Mouse (Mus musculus) liver, adult 2 months (tissue): ENCODE measurements around the gene Gm20388. TPM values are rescaled to one million over a fixed set of nuclear protein-coding genes. Genes with fewer than 3 reads are reported as not detected.
A peak's percentile ranks its signal among the peaks of the same experiment; 100 is the strongest.

ENCODE experiments used
- DNase-seq: peaks from one replicate; pipeline ENCODE4 v3.0.0-alpha.2; 2011; ENCODE audit warnings: low read depth, low spot score; ENCODE audit errors: extremely low read depth
- H3K27ac ChIP-seq: fragments of 200-500 bp; replicated peaks from 2 replicates; pipeline ENCODE4 v1.5.1; 2012; ENCODE audit warnings: low read depth, mild to moderate bottlenecking, control low read depth, inconsistent platforms, low read length; ENCODE audit not compliant: insufficient read depth
- H3K27me3 ChIP-seq: fragments of 200-500 bp; 2 replicates; pipeline ENCODE4 v1.6.1; 2012; ENCODE audit warnings: mild to moderate bottlenecking, moderate library complexity, low read length, inconsistent platforms; ENCODE audit not compliant: control insufficient read depth, insufficient read depth
- H3K36me3 ChIP-seq: fragments of 200-500 bp; 2 replicates; pipeline ENCODE4 v1.6.1; 2012; ENCODE audit warnings: low read length, inconsistent platforms; ENCODE audit not compliant: control insufficient read depth, insufficient read depth
- H3K4me1 ChIP-seq: fragments of 200-500 bp; 2 replicates; pipeline ENCODE4 v1.6.1; 2011; ENCODE audit warnings: low read length; ENCODE audit not compliant: control insufficient read depth, insufficient read depth
- H3K4me3 ChIP-seq: fragments of 200-500 bp; 2 replicates; pipeline ENCODE4 v1.5.1; 2011; ENCODE audit warnings: low read depth, mild to moderate bottlenecking, control low read depth, low read length, moderate library complexity; ENCODE audit not compliant: insufficient read depth
- H3K79me2 ChIP-seq: fragments of 200-500 bp; 2 replicates; pipeline ENCODE4 v1.6.1; 2012; ENCODE audit warnings: inconsistent platforms, mild to moderate bottlenecking, low read length, moderate library complexity; ENCODE audit not compliant: control insufficient read depth, insufficient read depth
- H3K9ac ChIP-seq: fragments of 200-500 bp; 2 replicates; pipeline ENCODE4 v1.6.1; 2012; ENCODE audit warnings: low read depth, mild to moderate bottlenecking, control low read depth, inconsistent platforms, low read length
- CTCF ChIP-seq: fragments of 200-500 bp; IDR thresholded peaks from 2 replicates; pipeline ENCODE4 v1.5.1; 2011; ENCODE audit warnings: low read depth, low read length, control low read depth
- POLR2A ChIP-seq: fragments of 200-500 bp; IDR thresholded peaks from 2 replicates; pipeline ENCODE4 v1.6.1; 2011; ENCODE audit warnings: low read length, control low read depth; ENCODE audit not compliant: insufficient read depth; ENCODE audit errors: extremely low read depth
- WGBS: fragments of 180-500 bp; shearing (Covaris S2); methylation state at CpG from one replicate; pipeline ENCODE4 v1.1.7; 2018; 5-methylcytosine and 5-hydroxymethylcytosine counted together
- polyA plus RNA-seq: library from polyadenylated mRNA; depleted of rRNA; stranded (reverse); fragments of >200 nt; gene quantifications from 2 replicates; pipeline ENCODE4 v1.2.3, GENCODE M21; 2012
- total RNA-seq: library from RNA; depleted of rRNA; stranded (reverse); fragments of >200 nt; gene quantifications from 2 replicates; pipeline ENCODE4 v1.2.3, GENCODE M21; 2014

The Gm20388 gene
- total and polyA plus RNA-seq, 2 experiments, result 6.4 to 19.9 TPM

DNA sequence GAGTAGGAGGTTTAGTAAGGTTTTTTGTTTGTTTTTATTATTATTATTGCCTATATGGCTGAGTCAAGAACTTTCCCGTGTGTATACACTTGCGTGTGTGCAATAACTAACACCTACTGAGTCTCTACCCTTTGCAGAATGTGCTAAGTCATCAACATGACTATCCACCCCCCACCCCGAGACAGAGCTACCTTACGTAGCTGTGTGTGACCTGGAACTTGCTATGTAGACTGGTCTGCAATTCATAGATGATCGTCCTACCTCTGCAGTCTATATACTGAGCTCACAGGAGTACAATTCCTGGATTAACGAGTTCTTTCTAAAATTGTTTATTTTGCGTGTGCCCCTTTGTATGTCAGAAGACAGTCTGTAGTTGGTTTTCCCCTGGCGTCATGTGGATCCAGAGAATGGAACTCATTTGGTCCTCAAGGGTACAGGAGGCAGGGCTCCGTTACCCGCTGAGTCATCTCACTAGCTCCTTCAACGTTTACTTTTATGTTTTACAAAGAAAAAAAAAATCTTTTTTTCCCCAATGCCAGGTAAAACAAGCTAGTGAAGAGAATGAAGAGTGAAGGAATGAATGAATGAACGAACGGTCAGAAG lies 596 bp upstream of the Gm20388 start, which contains the start of gene Usp10:
Gene Usp10 (plus strand): TSS at position 417 of the 603 bp plus-strand sequence.
- Histone ChIP-seq H3K4me1 (peaks cover 20% of the 10 kb centered on the region), H3K36me3 (no peaks in the 10 kb centered on the region), H3K79me2 (peaks cover 29% of the 10 kb centered on the region), H3K27ac (peak within 1 kb of the TSS; percentile 89), H3K4me3 (peak within 1 kb of the TSS; percentile 87), H3K9ac (peak within 1 kb of the TSS; percentile 99), H3K27me3 (no peaks in the 10 kb centered on the region)
- WGBS, result 27% methylated on average over 13 of the region's 13 CpGs
- DNase-seq, result no peak
- TF ChIP-seq POLR2A (no peak), CTCF (no peak)

DNA sequence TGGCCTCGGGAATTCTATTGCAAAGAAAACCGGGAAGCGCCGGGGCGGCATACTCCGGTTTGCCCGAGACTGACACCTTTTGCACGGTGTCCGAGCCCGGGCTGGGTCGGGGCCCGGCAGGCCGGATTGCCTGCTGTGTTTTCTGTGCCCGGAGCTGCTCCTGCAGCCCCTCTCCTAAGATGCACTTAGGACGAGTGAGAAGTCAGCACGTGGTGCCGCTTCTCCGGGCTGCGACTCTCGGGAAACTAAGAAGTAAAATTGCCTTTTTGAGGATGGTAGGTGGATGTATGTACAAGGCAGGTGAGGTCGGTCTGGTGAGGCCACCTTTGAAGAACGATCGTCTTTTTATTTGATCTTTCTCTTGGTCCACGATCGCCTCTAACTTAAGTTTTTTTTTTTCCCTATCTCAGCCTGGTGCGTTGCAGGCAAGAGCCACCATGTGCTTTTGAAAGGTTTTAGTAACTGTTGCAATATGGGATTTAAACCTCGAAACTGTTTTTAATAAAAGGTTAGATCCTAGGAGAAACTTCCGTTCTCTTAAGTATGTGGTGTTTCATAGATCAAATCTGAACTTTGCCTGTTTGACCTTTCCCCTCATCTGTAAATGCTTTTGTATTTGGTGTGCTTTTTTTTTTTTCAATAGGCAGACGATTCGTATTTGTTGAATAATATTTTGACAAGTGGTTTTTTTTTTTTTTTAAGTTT lies 769 bp downstream of the Gm20388 start:
- Histone ChIP-seq H3K9ac (peak overlapping the region; percentile 99), H3K4me1 (peaks cover 28% of the 10 kb centered on the region), H3K79me2 (peaks cover 31% of the 10 kb centered on the region), H3K4me3 (peak overlapping the region; percentile 87), H3K27ac (peak overlapping the region; percentile 89), H3K36me3 (no peaks in the 10 kb centered on the region), H3K27me3 (no peaks in the 10 kb centered on the region)
- peak; percentile 88 for DNase-seq
- WGBS, result 2% methylated on average over 30 of the region's 30 CpGs
- TF ChIP-seq POLR2A (0 out of 2 replicates have a peak, but pooled peaks have one; percentile 8), CTCF (no peak)

DNA sequence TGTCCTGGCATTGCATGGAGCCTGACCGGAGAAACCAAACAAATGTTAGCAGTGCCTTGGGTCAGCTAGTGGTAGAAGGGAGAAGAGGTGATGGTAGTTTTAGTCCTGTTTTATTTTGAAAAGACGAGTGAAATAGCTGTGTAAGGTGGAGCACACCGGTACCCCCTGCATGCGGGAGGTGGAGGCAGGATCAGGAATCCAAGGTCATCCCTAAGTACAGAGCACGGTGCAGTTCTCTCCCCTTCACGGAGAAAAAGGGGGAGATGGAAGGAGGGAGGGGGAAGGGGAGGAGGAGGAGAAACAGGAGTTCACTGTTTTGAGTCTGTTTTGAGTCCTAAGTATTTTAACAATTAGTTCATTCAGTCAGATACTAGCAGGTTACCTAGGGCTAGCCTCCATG lies 2.0 kb downstream of the Gm20388 start:
- no peak for TF ChIP-seq POLR2A
- TF ChIP-seq CTCF, result no peak
- no peaks in the 10 kb centered on the region for H3K27me3 ChIP-seq
- peak overlapping the region; percentile 58 for H3K9ac ChIP-seq
- peak overlapping the region; percentile 9 for H3K4me3 ChIP-seq
- peaks cover 43% of the 10 kb centered on the region for H3K79me2 ChIP-seq
- peaks cover 35% of the 10 kb centered on the region for H3K4me1 ChIP-seq
- peak overlapping the region; percentile 80 for H3K27ac ChIP-seq
- DNase-seq, result no peak
- WGBS, result 20% methylated on average over 6 of the region's 6 CpGs
- H3K36me3 ChIP-seq, result no peaks in the 10 kb centered on the region

DNA sequence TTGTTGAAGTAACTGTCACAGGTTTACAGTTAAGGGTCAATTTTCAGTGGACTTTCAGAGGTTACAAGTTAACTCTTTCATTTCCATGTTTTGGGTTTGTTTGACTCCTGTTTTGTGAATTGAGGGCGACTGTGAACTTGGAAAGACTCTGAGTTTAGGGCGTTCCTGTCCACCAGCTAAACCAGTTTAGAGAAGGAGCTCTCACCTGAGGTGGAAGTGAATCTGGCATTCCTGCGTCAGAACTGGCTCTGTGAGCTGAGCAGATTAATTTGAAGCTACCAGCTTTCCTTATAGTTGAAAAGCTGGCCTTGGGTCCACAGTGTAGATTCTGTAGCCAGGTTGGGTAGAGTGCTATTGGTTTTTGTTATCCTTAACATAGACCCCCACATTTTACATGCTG lies 2.5 kb downstream of the Gm20388 start:
- Histone ChIP-seq H3K9ac (peak overlapping the region; percentile 36; the same call in 1 of the 2 replicates), H3K4me1 (peaks cover 39% of the 10 kb centered on the region), H3K27ac (peak overlapping the region; percentile 80), H3K27me3 (no peaks in the 10 kb centered on the region), H3K79me2 (peaks cover 47% of the 10 kb centered on the region), H3K36me3 (no peaks in the 10 kb centered on the region), H3K4me3 (peak overlapping the region; percentile 13; the same call in 1 of the 2 replicates)
- no peak for TF ChIP-seq POLR2A
- TF ChIP-seq CTCF, result no peak
- DNase-seq, result peak; percentile 73
- WGBS, result 28% methylated on average over 3 of the region's 3 CpGs

DNA sequence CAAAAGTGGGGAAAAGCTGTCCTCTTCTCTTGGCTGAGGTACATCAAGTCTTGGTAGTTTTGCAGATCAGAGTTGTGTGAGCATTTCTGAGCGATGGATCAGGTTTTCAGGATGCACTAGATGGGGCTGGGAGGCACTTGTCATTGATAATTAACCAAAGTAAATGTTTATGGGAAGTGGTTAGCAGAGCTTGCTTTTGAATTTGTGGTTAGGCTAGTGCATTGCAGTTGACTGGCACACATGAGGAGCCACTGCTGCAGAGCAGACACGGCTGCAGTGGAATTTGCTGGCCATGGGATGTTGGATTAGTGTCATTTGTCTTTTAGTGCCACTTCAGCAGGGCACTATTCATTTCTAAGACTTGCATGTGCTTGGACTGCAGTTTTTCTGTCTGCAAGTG lies 3.5 kb downstream of the Gm20388 start:
- no peak overlapping the region for H3K4me3 ChIP-seq
- no peak for TF ChIP-seq CTCF
- TF ChIP-seq POLR2A, result 0 out of 2 replicates have a peak, but pooled peaks have one; percentile 33
- H3K79me2 ChIP-seq, result peaks cover 51% of the 10 kb centered on the region
- WGBS, result 10% methylated on average over 2 of the region's 2 CpGs
- H3K4me1 ChIP-seq, result peaks cover 41% of the 10 kb centered on the region
- peak; percentile 90 for DNase-seq
- H3K36me3 ChIP-seq, result no peaks in the 10 kb centered on the region
- H3K27ac ChIP-seq, result peak overlapping the region; percentile 80
- peak overlapping the region; percentile 41 for H3K9ac ChIP-seq
- no peaks in the 10 kb centered on the region for H3K27me3 ChIP-seq

DNA sequence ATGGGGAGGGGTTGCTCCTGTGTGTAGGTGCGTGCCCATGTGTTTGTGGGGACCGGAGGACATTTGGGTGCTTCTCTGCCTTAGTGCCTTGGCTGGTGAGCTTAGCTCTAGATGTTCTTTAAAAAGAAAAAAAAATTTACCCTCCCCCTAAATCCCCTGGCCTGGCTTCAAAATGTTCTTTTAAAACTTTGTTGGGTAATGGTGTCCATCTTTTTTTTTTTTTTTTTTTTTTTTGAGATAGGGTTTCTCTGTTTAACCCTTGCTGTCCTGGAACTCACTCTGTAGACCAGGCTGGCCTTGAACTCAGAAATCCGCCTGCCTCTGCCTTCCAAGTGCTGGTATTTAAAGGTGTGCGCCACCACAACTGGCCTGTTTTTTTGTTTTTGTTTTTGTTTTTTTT lies 4.7 kb downstream of the Gm20388 start:
- Histone ChIP-seq H3K27ac (peak overlapping the region; percentile 84), H3K9ac (peak overlapping the region; percentile 23; the same call in 1 of the 2 replicates), H3K4me1 (peaks cover 41% of the 10 kb centered on the region)

More for the DNA sequence above, 4.7 kb downstream of the Gm20388 start:
- DNase-seq, result no peak
- TF ChIP-seq POLR2A (no peak), CTCF (no peak)
- Histone ChIP-seq H3K36me3 (no peaks in the 10 kb centered on the region), H3K79me2 (peaks cover 59% of the 10 kb centered on the region), H3K27me3 (no peaks in the 10 kb centered on the region), H3K4me3 (no peak overlapping the region)
- 52% methylated on average over 4 of the region's 4 CpGs for WGBS
